Mouse (Mus musculus): Measurements from ENCODE around the gene Rcc1.

DNA sequence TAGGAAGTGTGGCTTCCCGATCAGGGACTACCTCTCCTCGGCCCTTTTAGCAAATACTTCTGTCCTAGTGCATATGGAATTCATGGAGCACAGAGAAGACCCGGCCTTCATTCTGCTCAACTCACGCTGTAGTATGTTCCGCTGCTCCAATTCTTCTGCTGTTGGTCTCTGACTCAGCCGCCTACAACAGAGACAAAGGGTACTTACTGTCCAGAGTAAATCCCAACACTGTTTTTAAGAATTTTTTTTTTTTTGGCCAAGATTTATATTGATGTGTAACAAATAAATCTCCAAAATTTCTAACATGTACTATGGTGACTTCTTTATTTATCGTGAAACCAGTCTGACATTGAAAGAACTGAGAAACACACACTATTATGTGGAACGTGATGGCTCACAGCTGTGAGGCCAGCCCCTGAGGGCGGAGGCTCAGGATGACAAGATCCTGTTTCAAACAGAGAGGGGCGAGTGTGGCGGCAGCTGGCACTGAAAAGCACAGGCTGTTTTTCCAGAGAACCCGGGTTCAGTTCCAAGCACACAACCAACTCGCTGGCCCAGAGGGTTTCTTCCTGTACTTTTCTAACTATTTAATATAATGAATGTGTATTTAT is 12.2 kb upstream of the Rcc1 start:
- TF ChIP-seq CTCF (IDR thresholded peaks at IDR 0.05; ENCODE audit: extremely low read depth, insufficient read depth, insufficient read length, insufficient replicate concordance) (no peak), POLR2A (IDR thresholded peaks at IDR 0.05; ENCODE audit: low read depth, low read length) (no peak)

Measured in spleen, adult 2 months (tissue).